Mouse (Mus musculus) olfactory bulb, adult 2 months (tissue): ENCODE data around the gene Sorl1.
"Not testable (repeated sequence)": the region's sequence is repeated elsewhere in the genome, so short reads cannot be mapped to it uniquely, and the experiment has no call there.

Experiments
- CTCF ChIP-seq: fragments of 200-500 bp; IDR thresholded peaks from 2 replicates; pipeline ENCODE4 v1.5.1; 2012; ENCODE audit warnings: low read depth, mild to moderate bottlenecking, low read length, moderate library complexity; ENCODE audit not compliant: insufficient read depth
- POLR2A ChIP-seq: fragments of 200-500 bp; IDR thresholded peaks from 2 replicates; pipeline ENCODE4 v1.6.1; 2012; ENCODE audit warnings: mild to moderate bottlenecking, low read depth, low read length, moderate library complexity; ENCODE audit not compliant: insufficient read depth

DNA sequence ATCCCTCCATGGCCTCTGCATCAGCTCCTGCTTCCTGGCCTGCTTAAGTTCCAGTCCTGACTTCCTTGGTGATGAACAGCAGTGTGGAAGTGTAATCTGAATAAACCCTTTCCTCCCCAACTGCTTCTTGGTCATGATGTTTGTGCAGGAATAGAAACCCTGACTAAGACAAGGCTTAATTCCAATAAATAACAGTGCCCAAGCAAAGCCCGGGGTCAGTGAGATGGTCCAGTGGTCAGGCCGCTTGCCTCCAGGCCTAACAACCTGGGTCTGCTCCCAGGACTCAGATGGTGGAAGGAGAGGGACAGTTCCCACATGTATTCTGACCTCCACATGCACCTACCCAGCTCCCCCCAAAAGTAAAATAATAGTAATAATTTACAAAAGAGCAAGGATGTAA is 65.1 kb downstream of the Sorl1 start:
- not testable (repeated sequence) for TF ChIP-seq CTCF, POLR2A
